Mouse (Mus musculus): ENCODE measurements around the gene Msx2. TPM values are rescaled to one million over a fixed set of nuclear protein-coding genes. Genes with fewer than 3 reads are reported as not detected.

Msx2 gene
- polyA plus RNA-seq, 1 experiment from 2014 or later = 22.9 TPM

DNA sequence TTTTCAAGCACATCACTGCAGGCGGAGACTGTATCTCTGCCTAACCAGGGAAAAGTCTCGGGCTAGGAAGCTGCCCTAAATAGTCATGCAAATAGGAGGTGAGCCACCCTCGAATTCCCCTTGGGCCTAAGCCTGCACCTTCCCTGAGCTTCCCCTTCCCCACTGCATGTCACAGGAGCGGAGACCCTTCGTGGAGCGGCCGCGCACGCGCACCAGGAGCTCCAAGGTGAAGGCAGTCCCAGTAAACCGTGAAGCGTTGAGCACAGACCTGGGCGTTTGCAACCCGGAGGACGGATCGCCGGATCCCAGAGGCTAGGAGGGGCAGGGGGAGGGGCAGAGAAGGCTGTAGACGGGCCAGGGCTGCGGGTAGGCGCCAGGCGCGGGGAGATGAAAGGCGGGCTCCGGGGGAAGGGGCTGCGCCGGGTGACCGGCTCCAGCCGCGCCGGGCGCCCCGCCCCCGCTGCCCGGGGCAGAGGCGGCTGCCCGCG lies 2.9 kb upstream of the Msx2 start:
- H3K9ac ChIP-seq = peak overlapping the region; percentile 15; the same call in 1 of the 2 replicates

DNA sequence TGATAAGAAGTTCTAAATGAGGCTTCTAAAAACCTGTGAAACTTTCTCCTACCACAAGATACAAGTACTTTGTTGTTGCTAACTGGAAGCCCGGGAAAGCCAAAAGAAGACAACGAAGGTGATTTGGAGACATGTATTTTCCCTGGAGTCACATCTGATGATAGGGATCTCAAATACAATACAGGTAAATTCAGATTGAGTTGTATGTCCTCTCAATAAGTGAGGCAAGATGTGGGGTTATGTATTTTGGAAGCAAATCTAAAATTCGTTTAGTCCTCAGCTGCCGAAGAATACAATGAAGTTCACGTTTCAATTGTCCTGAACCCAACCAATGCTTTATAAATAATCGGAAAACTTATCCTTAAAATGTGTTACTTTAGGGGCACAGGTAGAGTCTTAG lies 1.6 kb upstream of the Msx2 start:
- no peak for ATAC-seq (ENCODE audit: insufficient number of reproducible peaks, low FRiP score, low TSS enrichment, low read depth)
- Histone ChIP-seq H3K4me2 (replicated peaks) (no peak overlapping the region), H3K27me3 (peaks cover 62% of the 10 kb centered on the region), H3K4me1 (peaks cover 34% of the 10 kb centered on the region), H3K36me3 (no peaks in the 10 kb centered on the region), H3K4me3 (replicated peaks) (no peak overlapping the region), H3K9ac (no peak overlapping the region), H3K9me3 (replicated peaks) (no peaks in the 10 kb centered on the region), H3K27ac (replicated peaks) (no peak overlapping the region)
- WGBS = 34% methylated on average over 6 of the region's 6 CpGs

More for the DNA sequence above, 2.9 kb upstream of the Msx2 start:
- H3K36me3 ChIP-seq = no peaks in the 10 kb centered on the region
- H3K4me1 ChIP-seq = peaks cover 34% of the 10 kb centered on the region
- no peaks in the 10 kb centered on the region for H3K9me3 ChIP-seq (replicated peaks)
- peaks cover 49% of the 10 kb centered on the region for H3K27me3 ChIP-seq
- ATAC-seq (ENCODE audit: insufficient number of reproducible peaks, low FRiP score, low TSS enrichment, low read depth) = peak; percentile 54; the same call in 1 of the 2 replicates
- H3K27ac ChIP-seq (replicated peaks) = peak overlapping the region; percentile 6; the same call in 1 of the 2 replicates
- 1% methylated on average over 37 of the region's 37 CpGs for WGBS
- H3K4me3 ChIP-seq (replicated peaks) = peak overlapping the region; percentile 51
- H3K4me2 ChIP-seq (replicated peaks) = peak overlapping the region; percentile 91

DNA sequence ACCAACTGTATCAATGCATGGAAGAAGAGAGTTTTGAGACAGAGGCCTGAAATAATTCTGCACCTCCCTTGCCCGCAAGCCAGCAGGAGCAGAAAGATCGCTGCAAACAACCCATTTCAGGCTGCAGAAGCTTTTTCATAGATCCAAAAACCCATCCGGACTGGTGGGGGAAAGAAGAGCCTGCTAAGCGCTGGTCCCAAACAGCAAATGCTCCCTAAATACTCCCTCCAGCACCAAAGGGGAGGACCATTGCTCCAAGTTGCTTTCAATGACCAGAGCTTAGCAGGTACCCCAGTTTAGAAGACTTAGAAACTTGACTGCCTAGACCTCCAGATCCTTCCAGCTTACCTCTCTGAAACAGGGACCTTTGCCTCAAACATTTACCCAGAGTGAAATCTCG lies 1.1 kb upstream of the Msx2 start:
- Histone ChIP-seq H3K4me2 (replicated peaks) (no peak overlapping the region), H3K9me3 (replicated peaks) (no peaks in the 10 kb centered on the region), H3K27ac (replicated peaks) (no peak overlapping the region), H3K27me3 (peaks cover 67% of the 10 kb centered on the region), H3K36me3 (no peaks in the 10 kb centered on the region), H3K9ac (no peak overlapping the region), H3K4me3 (replicated peaks) (no peak overlapping the region), H3K4me1 (peaks cover 34% of the 10 kb centered on the region)
- ATAC-seq (ENCODE audit: insufficient number of reproducible peaks, low FRiP score, low TSS enrichment, low read depth) = no peak
- 49% methylated on average over 5 of the region's 5 CpGs for WGBS

DNA sequence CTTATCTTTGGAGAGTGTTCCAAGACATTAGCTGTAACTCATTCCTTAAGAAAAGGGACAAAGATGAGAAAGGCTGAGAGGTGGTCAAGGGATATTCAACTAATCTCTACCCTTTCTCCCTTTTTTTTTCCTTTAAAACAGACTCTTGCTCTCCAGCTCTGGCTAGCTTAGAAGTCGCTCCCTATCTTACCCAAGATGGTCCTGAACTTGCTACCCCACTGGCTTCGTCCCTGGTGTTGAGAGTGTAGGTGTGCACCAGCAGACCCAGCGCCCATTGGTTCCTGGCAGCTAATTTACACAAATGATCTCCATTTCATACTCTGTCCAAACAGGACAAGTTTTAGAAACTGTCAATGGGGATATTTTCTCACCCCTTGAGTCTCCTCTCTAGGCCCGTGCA lies 417 bp upstream of the Msx2 start:
- 47% methylated on average over 4 of the region's 4 CpGs for WGBS
- Histone ChIP-seq H3K9me3 (replicated peaks) (no peaks in the 10 kb centered on the region), H3K4me2 (replicated peaks) (0 out of 2 replicates have a peak overlapping the region, but pooled peaks have one; percentile 89), H3K9ac (no peak overlapping the region), H3K4me1 (peaks cover 34% of the 10 kb centered on the region), H3K27ac (replicated peaks) (no peak overlapping the region), H3K27me3 (peaks cover 71% of the 10 kb centered on the region), H3K4me3 (replicated peaks) (no peak overlapping the region), H3K36me3 (no peaks in the 10 kb centered on the region)
- ATAC-seq (ENCODE audit: insufficient number of reproducible peaks, low FRiP score, low TSS enrichment, low read depth) = no peak

DNA sequence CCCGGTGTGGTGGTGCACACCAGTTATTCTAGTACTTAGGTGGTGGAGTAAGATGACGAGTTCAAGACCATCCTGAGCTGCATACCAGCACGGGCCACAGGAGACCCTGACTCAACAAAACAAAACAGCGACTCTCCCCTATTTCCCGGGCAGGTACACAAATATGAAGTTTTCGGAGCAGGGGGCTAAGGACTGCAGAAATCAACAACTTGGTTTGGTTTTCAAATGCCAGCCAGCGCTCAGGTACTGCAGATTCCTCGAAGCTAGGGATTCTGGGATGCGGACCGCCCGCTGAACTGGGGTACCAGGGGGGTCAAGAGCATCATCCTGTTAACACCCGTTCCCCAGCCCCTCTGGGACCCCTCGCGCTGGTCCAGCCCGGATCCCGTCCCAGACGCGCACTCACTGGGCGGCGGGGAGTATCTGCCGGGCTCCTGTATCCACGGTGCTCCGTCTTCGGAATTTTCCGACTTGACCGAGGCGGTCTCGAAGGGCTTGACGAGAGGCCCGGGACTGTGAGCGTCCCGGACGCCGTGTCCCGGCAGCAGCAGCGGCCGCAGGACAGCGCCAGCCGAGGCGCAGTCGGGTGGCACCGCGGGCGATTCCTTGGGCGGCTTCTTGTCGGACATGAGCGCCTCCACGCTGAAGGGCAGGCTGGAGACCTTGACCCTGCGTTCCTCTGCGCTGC lies 804 bp downstream of the Msx2 start:
- under 1% methylated on average over 50 of the region's 50 CpGs for WGBS
- peak overlapping the region; percentile 89 for H3K4me2 ChIP-seq (replicated peaks)

DNA sequence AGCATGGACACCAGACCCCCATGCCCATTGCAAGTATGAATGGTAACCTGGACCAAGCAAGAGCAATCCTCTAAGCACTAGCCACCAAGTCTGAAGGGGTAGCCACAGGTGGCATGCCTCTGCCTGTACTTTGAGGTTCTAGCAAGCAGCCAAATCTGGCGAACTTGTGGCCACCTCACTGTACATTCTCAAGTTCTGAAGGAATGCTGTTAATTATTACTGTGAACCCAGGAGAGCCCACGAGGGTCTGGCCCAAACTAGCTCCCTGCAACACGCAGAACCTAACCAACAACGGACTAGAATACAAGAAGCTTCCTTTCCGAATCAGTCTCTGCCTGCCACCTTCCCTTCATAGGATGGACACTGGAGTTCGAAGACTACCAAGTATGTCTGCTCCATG lies 1.5 kb downstream of the Msx2 start:
- peaks cover 34% of the 10 kb centered on the region for H3K4me1 ChIP-seq
- peak overlapping the region; percentile 89 for H3K4me2 ChIP-seq (replicated peaks)
- no peak overlapping the region; the same call in 1 of the 2 replicates for H3K9ac ChIP-seq
- H3K9me3 ChIP-seq (replicated peaks) = no peaks in the 10 kb centered on the region
- no peak overlapping the region; the same call in 1 of the 2 replicates for H3K27ac ChIP-seq (replicated peaks)
- WGBS = 14% methylated on average over 6 of the region's 6 CpGs
- H3K36me3 ChIP-seq = no peaks in the 10 kb centered on the region
- peak overlapping the region; percentile 64 for H3K4me3 ChIP-seq (replicated peaks)
- no peak for ATAC-seq (ENCODE audit: insufficient number of reproducible peaks, low FRiP score, low TSS enrichment, low read depth)
- peaks cover 76% of the 10 kb centered on the region for H3K27me3 ChIP-seq

More for the DNA sequence above, 804 bp downstream of the Msx2 start:
- Histone ChIP-seq H3K27me3 (peaks cover 76% of the 10 kb centered on the region), H3K9me3 (replicated peaks) (no peaks in the 10 kb centered on the region), H3K36me3 (no peaks in the 10 kb centered on the region), H3K9ac (peak overlapping the region; percentile 51), H3K27ac (replicated peaks) (peak overlapping the region; percentile 83), H3K4me3 (replicated peaks) (peak overlapping the region; percentile 64), H3K4me1 (peaks cover 34% of the 10 kb centered on the region)
- peak; percentile 12; the same call in 1 of the 2 replicates for ATAC-seq (ENCODE audit: insufficient number of reproducible peaks, low FRiP score, low TSS enrichment, low read depth)

DNA sequence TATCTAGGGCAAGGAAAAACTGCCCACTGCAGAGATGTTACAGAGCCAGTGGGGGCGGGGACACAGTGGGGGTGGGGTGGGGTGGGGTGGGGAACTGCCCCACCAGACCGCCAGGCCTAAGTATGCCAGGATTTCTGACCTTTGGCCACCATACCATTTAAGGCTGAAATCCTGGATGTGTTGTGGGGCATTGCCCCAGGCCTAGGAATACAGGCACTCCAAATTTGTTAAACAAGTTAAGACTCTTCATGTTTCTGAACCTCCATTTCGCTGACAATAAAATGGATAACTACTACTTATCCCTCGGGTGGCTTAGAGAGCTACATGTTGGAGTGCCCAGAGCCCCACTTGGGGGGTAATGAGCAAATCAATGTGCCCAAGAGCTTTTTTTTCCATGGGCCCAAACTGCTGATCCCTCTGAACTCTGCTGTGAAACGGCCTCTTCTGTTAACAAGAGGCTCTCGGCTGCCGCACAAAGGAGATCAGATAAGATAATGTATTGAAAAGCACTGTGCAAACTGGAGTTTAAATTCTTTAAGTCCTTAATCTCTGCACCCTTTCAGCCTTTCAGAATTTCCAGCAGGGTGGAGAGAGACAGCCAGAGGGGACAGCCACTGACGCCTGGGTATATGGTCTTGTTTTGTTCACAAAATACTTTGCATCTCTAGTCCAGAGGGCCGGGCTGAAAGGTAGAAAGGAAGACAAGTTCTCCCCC lies 2.3 kb downstream of the Msx2 start:
- H3K27me3 ChIP-seq = peaks cover 75% of the 10 kb centered on the region
- ATAC-seq (ENCODE audit: insufficient number of reproducible peaks, low FRiP score, low TSS enrichment, low read depth) = no peak
- WGBS = 25% methylated on average over 9 of the region's 9 CpGs
- H3K4me3 ChIP-seq (replicated peaks) = peak overlapping the region; percentile 64
- no peak overlapping the region; the same call in 1 of the 2 replicates for H3K27ac ChIP-seq (replicated peaks)
- no peaks in the 10 kb centered on the region for H3K9me3 ChIP-seq (replicated peaks)
- no peak overlapping the region for H3K9ac ChIP-seq
- peaks cover 28% of the 10 kb centered on the region for H3K4me1 ChIP-seq
- peak overlapping the region; percentile 89 for H3K4me2 ChIP-seq (replicated peaks)
- H3K36me3 ChIP-seq = no peaks in the 10 kb centered on the region

DNA sequence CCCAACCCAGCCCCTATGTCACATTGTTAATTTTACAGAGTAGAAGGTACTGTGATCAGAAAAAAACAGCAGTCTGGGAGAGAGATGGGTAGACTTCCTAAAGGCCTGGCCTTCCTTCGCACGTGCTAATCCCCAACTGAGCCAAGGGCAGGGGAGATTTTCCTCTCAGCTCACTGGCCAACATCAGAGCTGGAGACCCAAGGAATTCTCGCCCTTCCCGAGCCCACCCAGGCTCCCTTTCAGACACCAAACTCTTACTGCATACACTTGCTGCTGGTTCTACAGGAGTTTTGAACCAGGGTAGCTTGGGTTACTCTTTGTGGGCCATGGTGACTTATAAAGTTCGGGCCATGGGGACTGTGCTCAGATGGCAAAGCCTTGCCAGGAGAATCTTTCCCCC lies 3.1 kb downstream of the Msx2 start:
- H3K36me3 ChIP-seq = no peaks in the 10 kb centered on the region
- H3K27me3 ChIP-seq = peaks cover 76% of the 10 kb centered on the region
- peak overlapping the region; percentile 64 for H3K4me3 ChIP-seq (replicated peaks)
- 37% methylated on average over 5 of the region's 5 CpGs for WGBS
- no peak for ATAC-seq (ENCODE audit: insufficient number of reproducible peaks, low FRiP score, low TSS enrichment, low read depth)
- no peaks in the 10 kb centered on the region for H3K9me3 ChIP-seq (replicated peaks)
- peaks cover 29% of the 10 kb centered on the region for H3K4me1 ChIP-seq
- H3K9ac ChIP-seq = no peak overlapping the region
- H3K27ac ChIP-seq (replicated peaks) = 0 out of 2 replicates have a peak overlapping the region, but pooled peaks have one; percentile 28
- peak overlapping the region; percentile 89 for H3K4me2 ChIP-seq (replicated peaks)

DNA sequence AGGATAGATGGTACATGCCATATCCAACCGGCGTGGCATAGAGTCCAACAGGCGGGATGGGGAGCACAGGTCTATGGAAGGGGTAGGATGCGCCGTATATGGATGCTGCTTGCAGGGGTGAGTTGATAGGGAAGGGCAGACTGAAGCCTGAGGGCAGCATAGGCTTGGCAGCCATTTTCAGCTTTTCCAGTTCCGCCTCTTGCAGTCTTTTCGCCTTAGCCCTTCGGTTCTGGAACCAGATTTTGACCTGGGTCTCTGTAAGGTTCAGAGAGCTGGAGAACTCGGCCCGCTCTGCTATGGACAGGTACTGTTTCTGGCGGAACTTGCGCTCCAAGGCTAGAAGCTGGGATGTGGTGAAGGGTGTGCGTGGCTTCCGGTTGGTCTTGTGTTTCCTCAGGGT lies 4.7 kb downstream of the Msx2 start:
- Histone ChIP-seq H3K4me1 (peaks cover 37% of the 10 kb centered on the region), H3K4me2 (replicated peaks) (peak overlapping the region; percentile 21), H3K27me3 (peaks cover 71% of the 10 kb centered on the region), H3K4me3 (replicated peaks) (0 out of 2 replicates have a peak overlapping the region, but pooled peaks have one; percentile 3), H3K27ac (replicated peaks) (no peak overlapping the region), H3K9ac (no peak overlapping the region), H3K9me3 (replicated peaks) (no peaks in the 10 kb centered on the region), H3K36me3 (no peaks in the 10 kb centered on the region)
- no peak for ATAC-seq (ENCODE audit: insufficient number of reproducible peaks, low FRiP score, low TSS enrichment, low read depth)
- 43% methylated on average over 14 of the region's 14 CpGs for WGBS

DNA sequence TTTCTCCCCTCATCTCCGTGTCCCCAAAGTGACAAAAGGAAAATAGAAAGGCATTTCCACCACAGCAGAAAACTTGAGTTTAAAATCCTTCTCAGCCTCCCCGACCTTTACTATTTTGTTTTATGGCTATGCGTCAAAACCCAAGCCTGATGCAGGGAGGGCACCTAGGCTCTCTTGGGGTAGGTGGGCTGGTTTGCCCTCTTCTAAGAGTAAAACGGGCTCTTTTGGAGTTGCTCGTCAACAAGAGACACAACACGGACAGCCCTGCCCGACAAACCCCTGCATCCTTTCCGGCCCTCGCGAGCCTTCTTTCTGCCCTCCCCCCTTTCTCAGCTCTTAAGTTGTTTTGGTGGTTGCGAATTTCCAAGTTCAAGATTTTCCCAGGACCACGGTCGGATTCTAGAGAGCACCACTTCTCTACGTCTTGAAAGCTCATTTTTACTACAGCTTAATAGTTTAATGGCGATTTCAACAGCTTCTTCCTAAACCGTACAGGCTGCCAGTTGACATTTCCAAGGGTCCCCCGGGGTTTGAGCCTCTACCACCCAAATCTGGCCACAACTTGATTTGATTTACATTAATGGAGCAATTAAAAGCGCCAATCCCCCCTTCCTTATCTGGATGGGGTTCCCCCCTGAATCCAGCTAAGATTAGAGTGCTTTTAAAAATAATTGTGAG lies 6.5 kb downstream of the Msx2 start:
- no peak overlapping the region for H3K9ac ChIP-seq
- H3K4me3 ChIP-seq (replicated peaks) = peak overlapping the region; percentile 12; the same call in 1 of the 2 replicates
- peaks cover 79% of the 10 kb centered on the region for H3K27me3 ChIP-seq
- H3K27ac ChIP-seq (replicated peaks) = no peak overlapping the region
- ATAC-seq (ENCODE audit: insufficient number of reproducible peaks, low FRiP score, low TSS enrichment, low read depth) = no peak
- H3K36me3 ChIP-seq = no peaks in the 10 kb centered on the region
- peaks cover 35% of the 10 kb centered on the region for H3K4me1 ChIP-seq
- no peaks in the 10 kb centered on the region for H3K9me3 ChIP-seq (replicated peaks)
- 28% methylated on average over 18 of the region's 18 CpGs for WGBS
- peak overlapping the region; percentile 35; the same call in 1 of the 2 replicates for H3K4me2 ChIP-seq (replicated peaks)

All from embryonic facial prominence, embryonic 15.5 days (tissue).